Mouse (Mus musculus) midbrain, embryonic 11.5 days (tissue): ENCODE results near the gene Itgav. TPM values are rescaled to one million over a fixed set of nuclear protein-coding genes. Genes with fewer than 3 reads are reported as not detected.

Source experiments
- ATAC-seq: fragments of 200-750 bp; cut with Nextera tagmentation; 2 replicates; pipeline ENCODE4 v1.8.0; 2017; ENCODE audit warnings: moderate TSS enrichment, moderate library complexity; ENCODE audit not compliant: low FRiP score
- DNase-seq: peaks from one replicate; pipeline ENCODE4 v3.0.0; 2015; ENCODE audit warnings: low spot score; ENCODE audit errors: missing footprints
- H3K27ac ChIP-seq: fragments of 300-500 bp; sonication (generic); 2 replicates; pipeline ENCODE4 v1.5.1; 2014; ENCODE audit warnings: low read depth, low read length
- H3K27me3 ChIP-seq: fragments of 300-500 bp; sonication (generic); 2 replicates; pipeline ENCODE4 v1.6.1; 2014; ENCODE audit warnings: mild to moderate bottlenecking, low read length, moderate library complexity, mixed read lengths; ENCODE audit not compliant: control insufficient read depth, insufficient read depth
- H3K36me3 ChIP-seq: fragments of 300-500 bp; sonication (generic); 2 replicates; pipeline ENCODE4 v1.6.1; 2014; ENCODE audit warnings: mild to moderate bottlenecking, low read length, moderate library complexity, mixed read lengths; ENCODE audit not compliant: control insufficient read depth, insufficient read depth
- H3K4me1 ChIP-seq: fragments of 300-500 bp; sonication (generic); 2 replicates; pipeline ENCODE4 v1.6.1; 2014; ENCODE audit warnings: low read length; ENCODE audit not compliant: control insufficient read depth, insufficient read depth
- H3K4me2 ChIP-seq: fragments of 300-500 bp; sonication (generic); 2 replicates; pipeline ENCODE4 v1.6.1; 2014; ENCODE audit warnings: mild to moderate bottlenecking, moderate library complexity
- H3K4me3 ChIP-seq: fragments of 300-500 bp; sonication (generic); 2 replicates; pipeline ENCODE4 v1.5.1; 2014; ENCODE audit warnings: low read depth, low read length
- H3K9ac ChIP-seq: fragments of 300-500 bp; sonication (generic); 2 replicates; pipeline ENCODE4 v1.6.1; 2014; ENCODE audit warnings: low read length
- H3K9me3 ChIP-seq: fragments of 300-500 bp; sonication (generic); 2 replicates; pipeline ENCODE4 v1.6.1; 2016; ENCODE audit warnings: low read length; ENCODE audit not compliant: control insufficient read depth
- WGBS: fragments of 180-500 bp; shearing (Covaris S2); extraction: QIAGEN DNeasy Blood & Tissue Kit; methylation state at CpG from one replicate; pipeline ENCODE4 v1.1.7; 2014; 5-methylcytosine and 5-hydroxymethylcytosine counted together
- polyA plus RNA-seq: library from polyadenylated mRNA; unstranded; fragments of >200 nt; fragmentation: Nextera tagmentation; extraction: Ambion mirVana; gene quantifications from 2 replicates; pipeline ENCODE4 v1.2.1, GENCODE M21; 2014

Gene Itgav
- polyA plus RNA-seq, 1 experiment from 2014 or later, result 41.7 TPM

GRCm38 (mm10) chr2:83856236-83856635, 132.0 kb downstream of the Itgav start:
- H3K36me3 ChIP-seq, result no peaks in the 10 kb centered on the region
- no peaks in the 10 kb centered on the region for H3K27me3 ChIP-seq
- no peaks in the 10 kb centered on the region for H3K4me1 ChIP-seq
- DNase-seq, result no peak
- H3K4me3 ChIP-seq, result no peak overlapping the region
- H3K9ac ChIP-seq, result no peak overlapping the region
- no peak overlapping the region for H3K27ac ChIP-seq
- WGBS, result 73% methylated on average over 4 of the region's 4 CpGs
- no peak for ATAC-seq
- no peaks in the 10 kb centered on the region for H3K9me3 ChIP-seq
- no peak overlapping the region for H3K4me2 ChIP-seq

Other genes starting within 250 kb of the Itgav start
- 178 and 195 TPM in 2 replicates for gene Zc3h15, start 80.0 kb upstream of the Itgav start, polyA plus RNA-seq
- gene Fam171b, start 88.2 kb downstream of the Itgav start, polyA plus RNA-seq, result 42.8 and 49.5 TPM in 2 replicates
- gene Zswim2, start 216.8 kb downstream of the Itgav start, polyA plus RNA-seq, result not detected in 2 replicates
- gene Gm13698, start 231.3 kb downstream of the Itgav start, polyA plus RNA-seq, result not detected in 2 replicates
- gene Gm13693, start 237.1 kb downstream of the Itgav start, polyA plus RNA-seq, result not detected in 2 replicates
- gene Gm13695, start 242.9 kb downstream of the Itgav start, polyA plus RNA-seq, result not detected in 2 replicates
- not detected in 2 replicates for gene Gm13696, start 248.7 kb downstream of the Itgav start, polyA plus RNA-seq